Mouse (Mus musculus): ENCODE data around the gene Tal1. TPM values are rescaled to one million over a fixed set of nuclear protein-coding genes. Genes with fewer than 3 reads are reported as not detected.

Gene Tal1
- polyA plus RNA-seq (2015; fragmentation: Nextera tagmentation; extraction: Ambion mirVana) = 0.22 and 0.27 TPM in 2 replicates

- peaks cover 92% of the 10 kb centered on the region for H3K27me3 ChIP-seq (replicated peaks; ENCODE audit: control insufficient read depth, insufficient read depth, low read length)
- TF ChIP-seq CTCF (IDR thresholded peaks at IDR 0.05; ENCODE audit: low read depth) = no peak
- no peaks in the 10 kb centered on the region for H3K4me1 ChIP-seq (replicated peaks; ENCODE audit: control insufficient read depth, insufficient read depth, low read length)
- H3K4me3 ChIP-seq (ENCODE audit: low read depth, low read length) = peak within 1 kb of the TSS; percentile 44
- no peak for ATAC-seq
- 0 out of 2 replicates have a peak within 1 kb of the TSS, but pooled peaks have one; percentile 31 for H3K27ac ChIP-seq (ENCODE audit: low read depth, low read length)
- H3K9me3 ChIP-seq (ENCODE audit: control insufficient read depth) = no peaks in the 10 kb centered on the region
- no peaks in the 10 kb centered on the region for H3K36me3 ChIP-seq (ENCODE audit: control insufficient read depth, insufficient read depth)
- peak within 1 kb of the TSS; percentile 0 for H3K9ac ChIP-seq (ENCODE audit: low read depth, low read length)
- peak within 1 kb of the TSS; percentile 59 for H3K4me2 ChIP-seq (replicated peaks; ENCODE audit: low read depth)
- under 1% methylated on average over 58 of the region's 60 CpGs for WGBS
These were observed at the start of gene Tal1 for GRCm38 (mm10) chr4:115056371-115056920. Gene Tal1 (plus strand): TSS chr4:115056426.

GRCm38 (mm10) chr4:115014276-115014675, 42.0 kb upstream of the Tal1 start:
- TF ChIP-seq CTCF (IDR thresholded peaks at IDR 0.05; ENCODE audit: low read depth) = no peak
- H3K4me2 ChIP-seq (replicated peaks; ENCODE audit: low read depth) = no peak overlapping the region
- no peaks in the 10 kb centered on the region for H3K27me3 ChIP-seq (replicated peaks; ENCODE audit: control insufficient read depth, insufficient read depth, low read length)
- H3K36me3 ChIP-seq (ENCODE audit: control insufficient read depth, insufficient read depth) = peaks cover 28% of the 10 kb centered on the region
- no peak overlapping the region for H3K27ac ChIP-seq (ENCODE audit: low read depth, low read length)
- H3K4me1 ChIP-seq (replicated peaks; ENCODE audit: control insufficient read depth, insufficient read depth, low read length) = no peaks in the 10 kb centered on the region
- H3K4me3 ChIP-seq (ENCODE audit: low read depth, low read length) = no peak overlapping the region
- 89% methylated on average over 3 of the region's 3 CpGs for WGBS
- ATAC-seq = no peak
- no peak overlapping the region for H3K9ac ChIP-seq (ENCODE audit: low read depth, low read length)
- no peaks in the 10 kb centered on the region for H3K9me3 ChIP-seq (ENCODE audit: control insufficient read depth)

GRCm38 (mm10) chr4:115019997-115020396, 36.2 kb upstream of the Tal1 start:
- no peak for TF ChIP-seq CTCF (IDR thresholded peaks at IDR 0.05; ENCODE audit: low read depth)
- H3K36me3 ChIP-seq (ENCODE audit: control insufficient read depth, insufficient read depth) = peaks cover 31% of the 10 kb centered on the region

GRCm38 (mm10) chr4:115035043-115035442, 21.2 kb upstream of the Tal1 start:
- 46% methylated on average over 6 of the region's 6 CpGs for WGBS

More at GRCm38 (mm10) chr4:115019997-115020396, 36.2 kb upstream of the Tal1 start:
- no peak overlapping the region for H3K4me2 ChIP-seq (replicated peaks; ENCODE audit: low read depth)
- H3K4me3 ChIP-seq (ENCODE audit: low read depth, low read length) = no peak overlapping the region
- H3K9me3 ChIP-seq (ENCODE audit: control insufficient read depth) = no peaks in the 10 kb centered on the region
- 93% methylated on average over 3 of the region's 3 CpGs for WGBS
- no peak overlapping the region for H3K27ac ChIP-seq (ENCODE audit: low read depth, low read length)
- H3K27me3 ChIP-seq (replicated peaks; ENCODE audit: control insufficient read depth, insufficient read depth, low read length) = no peaks in the 10 kb centered on the region
- no peaks in the 10 kb centered on the region for H3K4me1 ChIP-seq (replicated peaks; ENCODE audit: control insufficient read depth, insufficient read depth, low read length)
- no peak for ATAC-seq
- no peak overlapping the region for H3K9ac ChIP-seq (ENCODE audit: low read depth, low read length)

GRCm38 (mm10) chr4:115038242-115038641, 18.0 kb upstream of the Tal1 start:
- peak; percentile 87 for TF ChIP-seq CTCF (IDR thresholded peaks at IDR 0.05; ENCODE audit: low read depth)
- Histone ChIP-seq H3K27ac (ENCODE audit: low read depth, low read length) (no peak overlapping the region), H3K9ac (ENCODE audit: low read depth, low read length) (no peak overlapping the region), H3K4me3 (ENCODE audit: low read depth, low read length) (no peak overlapping the region), H3K9me3 (ENCODE audit: control insufficient read depth) (no peaks in the 10 kb centered on the region), H3K4me2 (replicated peaks; ENCODE audit: low read depth) (no peak overlapping the region), H3K4me1 (replicated peaks; ENCODE audit: control insufficient read depth, insufficient read depth, low read length) (no peaks in the 10 kb centered on the region), H3K27me3 (replicated peaks; ENCODE audit: control insufficient read depth, insufficient read depth, low read length) (no peaks in the 10 kb centered on the region), H3K36me3 (ENCODE audit: control insufficient read depth, insufficient read depth) (peaks cover 24% of the 10 kb centered on the region)
- ATAC-seq = no peak
- 36% methylated on average over 4 of the region's 4 CpGs for WGBS

More at GRCm38 (mm10) chr4:115035043-115035442, 21.2 kb upstream of the Tal1 start:
- Histone ChIP-seq H3K4me3 (ENCODE audit: low read depth, low read length) (no peak overlapping the region), H3K36me3 (ENCODE audit: control insufficient read depth, insufficient read depth) (peaks cover 11% of the 10 kb centered on the region), H3K9ac (ENCODE audit: low read depth, low read length) (no peak overlapping the region), H3K4me1 (replicated peaks; ENCODE audit: control insufficient read depth, insufficient read depth, low read length) (no peaks in the 10 kb centered on the region), H3K27ac (ENCODE audit: low read depth, low read length) (no peak overlapping the region), H3K4me2 (replicated peaks; ENCODE audit: low read depth) (no peak overlapping the region), H3K27me3 (replicated peaks; ENCODE audit: control insufficient read depth, insufficient read depth, low read length) (no peaks in the 10 kb centered on the region), H3K9me3 (ENCODE audit: control insufficient read depth) (no peaks in the 10 kb centered on the region)
- no peak for ATAC-seq
- TF ChIP-seq CTCF (IDR thresholded peaks at IDR 0.05; ENCODE audit: low read depth) = no peak

GRCm38 (mm10) chr4:115045621-115046020, 10.6 kb upstream of the Tal1 start:
- Histone ChIP-seq H3K9ac (ENCODE audit: low read depth, low read length) (no peak overlapping the region), H3K4me3 (ENCODE audit: low read depth, low read length) (no peak overlapping the region), H3K36me3 (ENCODE audit: control insufficient read depth, insufficient read depth) (peaks cover 17% of the 10 kb centered on the region), H3K4me1 (replicated peaks; ENCODE audit: control insufficient read depth, insufficient read depth, low read length) (no peaks in the 10 kb centered on the region), H3K4me2 (replicated peaks; ENCODE audit: low read depth) (no peak overlapping the region), H3K27me3 (replicated peaks; ENCODE audit: control insufficient read depth, insufficient read depth, low read length) (peaks cover 11% of the 10 kb centered on the region; the same call in 1 of the 2 replicates), H3K9me3 (ENCODE audit: control insufficient read depth) (no peaks in the 10 kb centered on the region), H3K27ac (ENCODE audit: low read depth, low read length) (no peak overlapping the region)
- ATAC-seq = no peak
- 76% methylated on average over 3 of the region's 3 CpGs for WGBS
- TF ChIP-seq CTCF (IDR thresholded peaks at IDR 0.05; ENCODE audit: low read depth) = no peak

Measured in intestine, postnatal 0 days (tissue).